Mouse (Mus musculus): ENCODE data around the gene Aox1.
A peak's percentile ranks its signal among the peaks of the same experiment; 100 is the strongest.
"Not testable (repeated sequence)": the region's sequence is repeated elsewhere in the genome, so short reads cannot be mapped to it uniquely, and the experiment has no call there.

Gene Aox1

GRCm38 (mm10) chr1:58029636-58030117 is at the start of gene Aox1:
Aox1 (plus strand) TSS chr1:58029931.
- DNase-seq (ENCODE audit: low spot score in 2 of 2) = peak in 1 of 2 experiments; percentile 20

GRCm38 (mm10) chr1:57989052-57989600 is 40.6 kb upstream of the Aox1 start:
- no peak for DNase-seq (ENCODE audit: low spot score in 2 of 2)

GRCm38 (mm10) chr1:57991277-57991676 is 38.5 kb upstream of the Aox1 start:
- DNase-seq (ENCODE audit: low spot score in 2 of 2) = no peak

GRCm38 (mm10) chr1:57995432-57996132 is 34.1 kb upstream of the Aox1 start, which contains the start of gene Sgo2a:
Sgo2a (plus strand) TSS chr1:57995971.
- peak; percentile 84 to 89 for DNase-seq (ENCODE audit: low spot score in 2 of 2)

GRCm38 (mm10) chr1:57996133-57996615 is 33.6 kb upstream of the Aox1 start:
- DNase-seq (ENCODE audit: low spot score in 2 of 2) = no peak

- DNase-seq (ENCODE audit: low spot score in 2 of 2) = no peak
Measured at GRCm38 (mm10) chr1:57998146-57998545, 31.6 kb upstream of the Aox1 start.

- DNase-seq (ENCODE audit: low spot score in 2 of 2) = not testable (repeated sequence)
Measured at GRCm38 (mm10) chr1:58006388-58006787, 23.3 kb upstream of the Aox1 start.

- DNase-seq (ENCODE audit: low spot score in 2 of 2) = no peak
Measured at GRCm38 (mm10) chr1:58018856-58019255, 10.9 kb upstream of the Aox1 start, which contains the start of gene Kctd18. Kctd18 (minus strand) TSS chr1:58018956.

- no peak for DNase-seq (ENCODE audit: low spot score in 2 of 2)
Measured at GRCm38 (mm10) chr1:58027707-58028106, 2.0 kb upstream of the Aox1 start.

GRCm38 (mm10) chr1:58030156-58030871 is 583 bp downstream of the Aox1 start:
- peak; percentile 26 to 42 for DNase-seq (ENCODE audit: low spot score in 2 of 2)

- peak in 1 of 2 experiments; percentile 31 for DNase-seq (ENCODE audit: low spot score in 2 of 2)
Measured at GRCm38 (mm10) chr1:58031160-58031769, 1.5 kb downstream of the Aox1 start.

GRCm38 (mm10) chr1:58037306-58037705 is 7.6 kb downstream of the Aox1 start:
- DNase-seq (ENCODE audit: low spot score in 2 of 2) = not testable (repeated sequence)

GRCm38 (mm10) chr1:58045076-58045475 is 15.3 kb downstream of the Aox1 start:
- no peak for DNase-seq (ENCODE audit: low spot score in 2 of 2)

GRCm38 (mm10) chr1:58045546-58045945 is 15.8 kb downstream of the Aox1 start:
- no peak for DNase-seq (ENCODE audit: low spot score in 2 of 2)

- no peak for DNase-seq (ENCODE audit: low spot score in 2 of 2)
Measured at GRCm38 (mm10) chr1:58046721-58047290, 17.1 kb downstream of the Aox1 start.

- DNase-seq (ENCODE audit: low spot score in 2 of 2) = no peak
Measured at GRCm38 (mm10) chr1:58049126-58049525, 19.4 kb downstream of the Aox1 start.

- no peak for DNase-seq (ENCODE audit: low spot score in 2 of 2)
Measured at GRCm38 (mm10) chr1:58055598-58055997, 25.9 kb downstream of the Aox1 start.

GRCm38 (mm10) chr1:58056074-58056807 is 26.5 kb downstream of the Aox1 start:
- no peak for DNase-seq (ENCODE audit: low spot score in 2 of 2)

GRCm38 (mm10) chr1:58056939-58057338 is 27.2 kb downstream of the Aox1 start:
- DNase-seq (ENCODE audit: low spot score in 2 of 2) = no peak

- no peak for DNase-seq (ENCODE audit: low spot score in 2 of 2)
Measured at GRCm38 (mm10) chr1:58058846-58059245, 29.1 kb downstream of the Aox1 start.

GRCm38 (mm10) chr1:58062131-58062530 is 32.4 kb downstream of the Aox1 start:
- DNase-seq (ENCODE audit: low spot score in 2 of 2) = no peak
